Mouse (Mus musculus) limb, embryonic 13.5 days (tissue): ENCODE measurements around the gene Srsf12. TPM values are rescaled to one million over a fixed set of nuclear protein-coding genes. Genes with fewer than 3 reads are reported as not detected.

ENCODE experiments used
- ATAC-seq: fragments of 200-750 bp; cut with Nextera tagmentation; 2 replicates; pipeline ENCODE4 v1.8.0; 2017; ENCODE audit warnings: low read depth, moderate number of reproducible peaks, moderate TSS enrichment; ENCODE audit not compliant: low FRiP score
- H3K27ac ChIP-seq: fragments of 300-500 bp; sonication (generic); 2 replicates; pipeline ENCODE4 v1.5.1; 2015; ENCODE audit warnings: inconsistent platforms, mild to moderate bottlenecking, moderate library complexity
- H3K27me3 ChIP-seq: fragments of 300-500 bp; sonication (generic); 2 replicates; pipeline ENCODE4 v1.6.1; 2015; ENCODE audit warnings: mild to moderate bottlenecking, inconsistent platforms
- H3K36me3 ChIP-seq: fragments of 300-500 bp; sonication (generic); 2 replicates; pipeline ENCODE4 v1.6.1; 2015; ENCODE audit warnings: inconsistent platforms, mild to moderate bottlenecking, moderate library complexity
- H3K4me1 ChIP-seq: fragments of 300-500 bp; sonication (generic); 2 replicates; pipeline ENCODE4 v1.6.1; 2015; ENCODE audit warnings: inconsistent platforms
- H3K4me2 ChIP-seq: fragments of 300-500 bp; sonication (generic); replicated peaks from 2 replicates; pipeline ENCODE4 v1.6.1; 2015; ENCODE audit warnings: inconsistent platforms, mild to moderate bottlenecking, moderate library complexity
- H3K4me3 ChIP-seq: fragments of 300-500 bp; sonication (generic); 2 replicates; pipeline ENCODE4 v1.5.1; 2015; ENCODE audit warnings: moderate library complexity, mild to moderate bottlenecking, inconsistent platforms
- H3K9ac ChIP-seq: fragments of 300-500 bp; sonication (generic); 2 replicates; pipeline ENCODE4 v1.6.1; 2015; ENCODE audit warnings: mild to moderate bottlenecking, inconsistent platforms
- H3K9me3 ChIP-seq: fragments of 300-500 bp; sonication (generic); 2 replicates; pipeline ENCODE4 v1.6.1; 2016; ENCODE audit warnings: inconsistent platforms
- WGBS: fragments of 180-500 bp; shearing (Covaris S2); methylation state at CpG from one replicate; pipeline ENCODE4 v1.1.7; 2015; 5-methylcytosine and 5-hydroxymethylcytosine counted together
- polyA plus RNA-seq: library from polyadenylated mRNA; unstranded; fragments of >200 nt; fragmentation: Nextera tagmentation; extraction: Ambion mirVana; gene quantifications from 2 replicates; pipeline ENCODE4 v1.2.1, GENCODE M21; 2015

Gene Srsf12
- polyA plus RNA-seq, result 19.6 and 19.8 TPM in 2 replicates

GRCm38 (mm10) chr4:33208881-33209841 lies at the start of gene Srsf12:
Gene Srsf12 (plus strand): TSS chr4:33208991.
- Histone ChIP-seq H3K4me1 (peaks cover 12% of the 10 kb centered on the region), H3K9ac (peak within 1 kb of the TSS; percentile 81), H3K4me2 (peak within 1 kb of the TSS; percentile 81), H3K9me3 (peaks cover 6% of the 10 kb centered on the region; the same call in 1 of the 2 replicates), H3K36me3 (no peaks in the 10 kb centered on the region), H3K27me3 (no peaks in the 10 kb centered on the region), H3K4me3 (peak within 1 kb of the TSS; percentile 66), H3K27ac (peak within 1 kb of the TSS; percentile 35)
- WGBS, result 3% methylated on average over 65 of the region's 65 CpGs
- ATAC-seq, result peak; percentile 85

GRCm38 (mm10) chr4:33183477-33183876 lies 25.3 kb upstream of the Srsf12 start:
- Histone ChIP-seq H3K27ac (no peak overlapping the region), H3K9me3 (no peaks in the 10 kb centered on the region), H3K27me3 (no peaks in the 10 kb centered on the region), H3K9ac (no peak overlapping the region), H3K36me3 (no peaks in the 10 kb centered on the region), H3K4me2 (no peak overlapping the region), H3K4me1 (no peaks in the 10 kb centered on the region), H3K4me3 (no peak overlapping the region)
- WGBS, result 84% methylated on average over 5 of the region's 5 CpGs
- no peak for ATAC-seq

GRCm38 (mm10) chr4:33188164-33188563 lies 20.6 kb upstream of the Srsf12 start:
- H3K27ac ChIP-seq, result no peak overlapping the region
- 0 out of 2 replicates have a peak, but pooled peaks cover 3% of the 10 kb centered on the region for H3K4me1 ChIP-seq
- no peaks in the 10 kb centered on the region for H3K9me3 ChIP-seq
- H3K4me3 ChIP-seq, result peak overlapping the region; percentile 65; the same call in 1 of the 2 replicates
- no peak overlapping the region for H3K9ac ChIP-seq
- peak overlapping the region; percentile 84 for H3K4me2 ChIP-seq
- WGBS, result 13% methylated on average over 9 of the region's 9 CpGs
- no peaks in the 10 kb centered on the region for H3K27me3 ChIP-seq
- no peaks in the 10 kb centered on the region for H3K36me3 ChIP-seq
- no peak for ATAC-seq

GRCm38 (mm10) chr4:33188781-33189734 lies 19.7 kb upstream of the Srsf12 start:
- WGBS, result under 1% methylated on average over 123 of the region's 123 CpGs
- no peaks in the 10 kb centered on the region for H3K36me3 ChIP-seq
- no peaks in the 10 kb centered on the region for H3K9me3 ChIP-seq
- ATAC-seq, result peak; percentile 86
- peak overlapping the region; percentile 84 for H3K4me2 ChIP-seq
- 0 out of 2 replicates have a peak, but pooled peaks cover 3% of the 10 kb centered on the region for H3K4me1 ChIP-seq
- peak overlapping the region; percentile 84 for H3K27ac ChIP-seq
- peak overlapping the region; percentile 75 for H3K9ac ChIP-seq
- no peaks in the 10 kb centered on the region for H3K27me3 ChIP-seq
- peak overlapping the region; percentile 65 for H3K4me3 ChIP-seq

- H3K27ac ChIP-seq, result peak within 1 kb of the TSS; percentile 84
- 14% methylated on average over 6 of the region's 6 CpGs for WGBS
- no peaks in the 10 kb centered on the region for H3K36me3 ChIP-seq
- peak within 1 kb of the TSS; percentile 75 for H3K9ac ChIP-seq
- peak within 1 kb of the TSS; percentile 65 for H3K4me3 ChIP-seq
- ATAC-seq, result no peak
- H3K4me2 ChIP-seq, result peak within 1 kb of the TSS; percentile 84
- H3K27me3 ChIP-seq, result no peaks in the 10 kb centered on the region
- 0 out of 2 replicates have a peak, but pooled peaks cover 3% of the 10 kb centered on the region for H3K4me1 ChIP-seq
- H3K9me3 ChIP-seq, result 0 out of 2 replicates have a peak, but pooled peaks cover under 1% of the 10 kb centered on the region
These were observed 19.1 kb upstream of the Srsf12 start, which contains the start of gene Pm20d2 for GRCm38 (mm10) chr4:33189735-33190036. Gene Pm20d2 (minus strand): TSS chr4:33189737.

- no peak overlapping the region for H3K9ac ChIP-seq
- no peak for ATAC-seq
- no peak overlapping the region for H3K27ac ChIP-seq
- H3K4me1 ChIP-seq, result no peaks in the 10 kb centered on the region
- no peaks in the 10 kb centered on the region for H3K36me3 ChIP-seq
- no peak overlapping the region for H3K4me3 ChIP-seq
- H3K4me2 ChIP-seq, result no peak overlapping the region
- 0 out of 2 replicates have a peak, but pooled peaks cover 5% of the 10 kb centered on the region for H3K9me3 ChIP-seq
- WGBS, result 28% methylated on average over 2 of the region's 2 CpGs
- H3K27me3 ChIP-seq, result no peaks in the 10 kb centered on the region
These were observed 10.7 kb upstream of the Srsf12 start for GRCm38 (mm10) chr4:33198117-33198516.

GRCm38 (mm10) chr4:33204682-33205081 lies 4.1 kb upstream of the Srsf12 start:
- Histone ChIP-seq H3K27me3 (no peaks in the 10 kb centered on the region), H3K4me2 (no peak overlapping the region), H3K36me3 (no peaks in the 10 kb centered on the region), H3K9ac (no peak overlapping the region), H3K4me1 (peaks cover 6% of the 10 kb centered on the region; the same call in 1 of the 2 replicates), H3K9me3 (no peaks in the 10 kb centered on the region), H3K27ac (no peak overlapping the region), H3K4me3 (no peak overlapping the region)
- ATAC-seq, result no peak
- 6% methylated on average over 4 of the region's 4 CpGs for WGBS

- Histone ChIP-seq H3K4me2 (no peak overlapping the region), H3K27ac (no peak overlapping the region), H3K36me3 (no peaks in the 10 kb centered on the region), H3K27me3 (no peaks in the 10 kb centered on the region), H3K4me3 (no peak overlapping the region), H3K4me1 (peaks cover 12% of the 10 kb centered on the region), H3K9ac (no peak overlapping the region), H3K9me3 (peaks cover 3% of the 10 kb centered on the region; the same call in 1 of the 2 replicates)
- WGBS, result 69% methylated on average over 2 of the region's 2 CpGs
- ATAC-seq, result no peak
These were observed 1.2 kb upstream of the Srsf12 start for GRCm38 (mm10) chr4:33207551-33207950.

GRCm38 (mm10) chr4:33221847-33222246 lies 13.1 kb downstream of the Srsf12 start:
- no peak for ATAC-seq
- no peak overlapping the region for H3K4me2 ChIP-seq
- no peaks in the 10 kb centered on the region for H3K9me3 ChIP-seq
- no peaks in the 10 kb centered on the region for H3K27me3 ChIP-seq
- 41% methylated on average over 1 of the region's 1 CpGs for WGBS
- peaks cover 14% of the 10 kb centered on the region for H3K4me1 ChIP-seq
- no peak overlapping the region for H3K4me3 ChIP-seq
- no peak overlapping the region for H3K9ac ChIP-seq
- no peak overlapping the region for H3K27ac ChIP-seq
- 0 out of 2 replicates have a peak, but pooled peaks cover 3% of the 10 kb centered on the region for H3K36me3 ChIP-seq

GRCm38 (mm10) chr4:33224003-33224675 lies 15.3 kb downstream of the Srsf12 start:
- Histone ChIP-seq H3K9ac (no peak overlapping the region), H3K4me2 (no peak overlapping the region), H3K27ac (0 out of 2 replicates have a peak overlapping the region, but pooled peaks have one; percentile 12), H3K4me1 (peaks cover 14% of the 10 kb centered on the region), H3K27me3 (no peaks in the 10 kb centered on the region), H3K4me3 (no peak overlapping the region), H3K9me3 (no peaks in the 10 kb centered on the region), H3K36me3 (0 out of 2 replicates have a peak, but pooled peaks cover 3% of the 10 kb centered on the region)
- 44% methylated on average over 7 of the region's 7 CpGs for WGBS
- 0 out of 2 replicates have a peak, but pooled peaks have one; percentile 28 for ATAC-seq

GRCm38 (mm10) chr4:33227164-33227563 lies 18.4 kb downstream of the Srsf12 start:
- Histone ChIP-seq H3K27me3 (no peaks in the 10 kb centered on the region), H3K9ac (no peak overlapping the region), H3K27ac (no peak overlapping the region), H3K4me3 (no peak overlapping the region), H3K9me3 (no peaks in the 10 kb centered on the region), H3K4me2 (no peak overlapping the region), H3K4me1 (peaks cover 14% of the 10 kb centered on the region), H3K36me3 (peaks cover 15% of the 10 kb centered on the region)
- no peak for ATAC-seq
- WGBS, result 91% methylated on average over 7 of the region's 7 CpGs
